Mouse (Mus musculus) adrenal gland, postnatal 10 days (tissue): Measurements from ENCODE around the gene Lin37. TPM values are rescaled to one million over a fixed set of nuclear protein-coding genes. Genes with fewer than 3 reads are reported as not detected.

ENCODE experiments used
- DNase-seq: peaks from one replicate; pipeline ENCODE4 v3.0.0; 2021; ENCODE audit warnings: mixed read lengths
- microRNA-seq: library from miRNA; unstranded; fragments of <30 nt; microRNA quantifications from one replicate; pipeline ENCODE4 v1.2.0, GENCODE M21; 2021
- total RNA-seq, 2 experiments: library from RNA; stranded (reverse); gene quantifications; 2 replicates each; pipeline ENCODE4 v1.2.3; 2021

Gene Lin37
- total RNA-seq, 2 experiments from 2014 or later: 34.4 to 40.5 TPM

DNA sequence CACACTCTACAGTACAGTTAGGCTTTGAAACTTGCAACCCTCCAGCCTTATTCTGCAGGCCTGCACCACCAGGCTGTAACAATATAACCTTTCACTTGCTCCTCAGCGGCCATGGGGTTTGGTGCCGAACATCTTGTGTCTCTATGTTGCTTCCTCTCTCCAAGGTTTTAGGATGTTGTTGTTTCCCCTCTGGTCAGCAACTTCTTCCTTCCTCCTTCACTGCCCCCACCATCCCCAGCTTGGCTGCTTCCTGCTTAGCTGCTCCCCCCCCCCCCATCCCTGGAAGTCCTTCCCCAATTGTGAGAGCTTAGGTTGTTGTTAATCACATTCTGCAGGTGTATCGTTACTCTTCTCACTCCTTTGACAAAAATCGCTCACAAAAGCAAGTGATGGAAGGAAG, 51.6 kb downstream of the Lin37 start:
- DNase-seq: no peak

Small RNA genes within 50 kb of the gene (microRNA-seq; reads per million reads assigned to microRNA genes)
- gene Gm38670 (not detected), gene Mir3569 (1.8 reads per million)

Other genes with a start within 250 kb of the Lin37 start
- gene Syne4, start 245.0 kb downstream of the Lin37 start, total RNA-seq: 10 to 100 TPM; 17.6 to 22.3 TPM
- gene E130208F15Rik, start 238.1 kb downstream of the Lin37 start, total RNA-seq: 1 to 10 TPM; 2.8 TPM
- 10 to 100 TPM; 17.9 to 19.7 TPM for gene Sdhaf1, start 235.9 kb downstream of the Lin37 start, total RNA-seq
- 10 to 100 TPM; 13.2 to 15.1 TPM for gene Lrfn3, start 197.1 kb downstream of the Lin37 start, total RNA-seq
- gene Tyrobp, start 146.1 kb downstream of the Lin37 start, total RNA-seq: 10 to 100 TPM; 25.8 to 29.1 TPM
- gene Hcst, start 140.0 kb downstream of the Lin37 start, total RNA-seq: 1 to 10 TPM; 3.7 to 4.9 TPM
- gene Nfkbid, start 138.1 kb downstream of the Lin37 start, total RNA-seq: 1 to 10 TPM; 2.3 to 2.4 TPM
- 10 to 100 TPM; 26.1 to 34.3 TPM for gene Aplp1, start 114.3 kb downstream of the Lin37 start, total RNA-seq
- gene Kirrel2, start 102.1 kb downstream of the Lin37 start, total RNA-seq: not detected
- not detected for gene Nphs1, start 101.5 kb downstream of the Lin37 start, total RNA-seq
- 10 to 100 TPM; 26.0 to 56.1 TPM for gene Prodh2, start 66.2 kb downstream of the Lin37 start, total RNA-seq
- 10 to 100 TPM in 1 of 2 experiments, 1 to 10 TPM in 1; 5.0 to 11.7 TPM for gene Arhgap33, start 24.8 kb downstream of the Lin37 start, total RNA-seq
- 10 to 100 TPM; 25.5 to 68.9 TPM for gene Hspb6, start 7.7 kb downstream of the Lin37 start, total RNA-seq
- 10 to 100 TPM in 1 of 2 experiments, 1 to 10 TPM in 1; 5.3 to 10.1 TPM for gene Proser3, start 7.5 kb downstream of the Lin37 start, total RNA-seq
- 10 to 100 TPM; 61.4 to 71.1 TPM for gene U2af1l4, start 3.5 kb upstream of the Lin37 start, total RNA-seq
- 1 to 10 TPM; 2.4 to 7.1 TPM for gene Gm49396, start 3.5 kb upstream of the Lin37 start, total RNA-seq
- gene Psenen, start 3.8 kb upstream of the Lin37 start, total RNA-seq: 100 to 1,000 TPM; 119 to 128 TPM
- 1 to 10 TPM; 2.6 to 4.7 TPM for gene Igflr1, start 5.6 kb upstream of the Lin37 start, total RNA-seq
- 10 to 100 TPM; 34.9 to 48.7 TPM for gene Kmt2b, start 28.9 kb upstream of the Lin37 start, total RNA-seq
- under 1 TPM; 0.18 to 0.27 TPM for gene Zbtb32, start 39.1 kb upstream of the Lin37 start, total RNA-seq
- under 1 TPM; 0.33 to 0.48 TPM for gene Upk1a, start 53.0 kb upstream of the Lin37 start, total RNA-seq
- gene Cox6b1, start 66.3 kb upstream of the Lin37 start, total RNA-seq: 1,000 to 10,000 TPM; 3,012 to 3,285 TPM
- not detected for gene Etv2, start 76.0 kb upstream of the Lin37 start, total RNA-seq
- 10 to 100 TPM; 64.5 to 72.9 TPM for gene Rbm42, start 90.5 kb upstream of the Lin37 start, total RNA-seq
- 10 to 100 TPM; 10.5 to 12.4 TPM for gene Haus5, start 105.2 kb upstream of the Lin37 start, total RNA-seq
- gene Pmis2, start 111.8 kb upstream of the Lin37 start, total RNA-seq: not detected
- 1 to 10 TPM in 1 of 2 experiments, not detected in 1; 2.6 TPM for gene 2200002J24Rik, start 139.1 kb upstream of the Lin37 start, total RNA-seq
- 1 to 10 TPM; 2.3 to 3.1 TPM for gene Atp4a, start 152.4 kb upstream of the Lin37 start, total RNA-seq
- gene Tmem147, start 169.7 kb upstream of the Lin37 start, total RNA-seq: 100 to 1,000 TPM; 246 to 247 TPM
- gene Gapdhs, start 183.8 kb upstream of the Lin37 start, total RNA-seq: not detected
- 10 to 100 TPM; 25.4 to 34.6 TPM for gene Sbsn, start 191.6 kb upstream of the Lin37 start, total RNA-seq
- gene Dmkn, start 203.9 kb upstream of the Lin37 start, total RNA-seq: 1 to 10 TPM; 2.6 to 3.9 TPM
- gene Krtdap, start 228.1 kb upstream of the Lin37 start, total RNA-seq: 1 to 10 TPM; 1.5 to 1.6 TPM